Mouse (Mus musculus): Measurements from ENCODE around the gene Cutc.

DNA sequence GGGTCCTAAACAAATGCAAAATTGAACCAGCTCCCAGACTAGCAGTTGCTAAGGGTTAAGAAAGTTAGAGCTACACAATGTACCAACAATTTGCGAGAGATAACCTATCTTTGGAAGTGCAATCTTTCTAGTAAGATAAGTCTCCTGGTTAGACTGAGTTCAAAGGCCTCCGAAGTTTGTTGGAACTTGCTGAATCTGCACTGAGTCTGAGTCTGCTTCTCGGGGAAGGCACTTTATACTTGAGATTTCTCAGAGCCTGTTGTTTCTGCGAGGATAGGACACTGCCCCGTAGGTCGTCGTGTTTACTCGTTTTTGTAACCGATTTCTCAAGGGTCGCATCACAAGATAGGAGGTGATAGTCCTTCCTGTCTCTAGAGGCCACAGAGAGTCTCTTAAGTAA is 22.6 kb downstream of the Cutc start:
- TF ChIP-seq CTCF (IDR thresholded peaks at IDR 0.05; ENCODE audit: control insufficient read depth, insufficient read depth, insufficient replicate concordance, low read depth, low read length) (no peak), POLR2A (IDR thresholded peaks at IDR 0.05; ENCODE audit: control insufficient read depth, low read depth, low read length) (no peak)
